Mouse (Mus musculus): ENCODE measurements around the gene Comtd1.

Comtd1 gene

DNA sequence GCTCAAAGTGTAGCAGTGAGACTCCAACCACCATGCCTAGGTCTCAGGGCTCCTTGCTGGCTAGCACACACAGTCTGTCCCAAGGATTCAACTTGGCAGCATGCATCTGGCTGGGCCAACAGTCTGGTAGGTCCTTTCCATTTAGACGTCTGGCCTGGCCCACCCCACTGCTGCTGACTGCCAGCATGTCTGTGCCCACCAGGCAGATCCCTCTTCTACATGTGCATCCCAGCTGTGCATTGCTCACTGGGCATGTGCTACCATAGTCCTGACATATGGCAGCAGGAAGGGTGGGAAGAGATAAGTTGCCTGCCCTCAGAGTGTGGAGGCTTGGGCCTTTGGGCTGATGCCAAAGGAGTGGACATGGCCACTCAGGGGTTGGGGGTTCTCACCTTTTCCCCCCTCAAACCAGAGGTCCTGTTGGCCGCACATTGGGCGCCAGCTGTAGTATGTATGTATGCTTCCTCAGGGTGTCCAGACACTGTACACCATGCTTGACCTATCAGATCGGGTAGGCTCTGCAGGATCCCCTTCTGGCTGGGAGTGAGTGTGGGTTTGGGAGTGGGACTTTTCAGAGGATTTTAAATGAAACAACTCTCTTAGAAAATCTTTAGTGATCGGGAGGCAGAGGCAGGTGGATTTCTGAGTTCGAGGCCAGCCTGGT lies 46.1 kb downstream of the Comtd1 start:
- DNase-seq: no peak

DNA sequence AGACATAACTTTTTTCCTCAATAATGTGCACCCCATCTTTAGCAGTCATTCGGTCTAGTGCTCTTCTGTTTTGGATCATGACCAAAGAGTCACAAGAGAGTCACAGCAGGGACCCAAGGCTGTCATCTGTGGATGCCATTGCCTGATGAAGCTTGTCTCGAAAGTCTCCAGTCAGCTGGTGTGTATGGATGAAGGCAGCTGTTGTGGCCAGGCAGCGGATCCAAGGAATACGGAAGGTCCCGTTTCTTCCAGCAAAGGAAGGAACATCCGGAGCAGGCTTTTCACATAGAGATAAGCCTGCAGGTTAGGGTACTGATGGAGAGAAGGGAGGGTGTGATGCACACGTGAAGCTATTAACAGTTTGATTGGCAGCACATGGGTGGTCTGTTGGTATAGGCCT lies 47.2 kb downstream of the Comtd1 start:
- no peak for DNase-seq

DNA sequence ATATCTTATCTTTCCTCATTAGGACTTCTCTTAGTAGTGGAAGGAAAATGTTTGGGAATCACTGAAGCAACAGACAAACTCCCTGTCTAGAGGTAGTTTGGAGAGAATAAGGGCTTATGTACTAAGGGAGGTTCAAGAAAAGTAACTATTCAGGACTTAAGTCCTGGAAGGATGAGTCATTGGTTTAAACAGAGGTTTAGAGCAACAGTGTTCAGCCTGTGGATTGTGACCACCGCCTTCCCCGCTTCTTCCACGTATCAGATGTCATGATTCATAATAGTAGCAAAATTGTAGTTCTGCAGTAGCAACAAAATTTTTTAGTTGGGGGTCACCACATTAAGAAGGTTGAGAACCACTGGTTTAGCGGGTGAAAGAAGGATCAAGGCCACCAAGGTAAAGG lies 48.1 kb downstream of the Comtd1 start:
- DNase-seq: no peak
